Mouse (Mus musculus) heart, postnatal 0 days (tissue): ENCODE results near the gene Hlcs. TPM values are rescaled to one million over a fixed set of nuclear protein-coding genes. Genes with fewer than 3 reads are reported as not detected.

ENCODE experiments used
- ATAC-seq: fragments of 200-750 bp; cut with Nextera tagmentation; 2 replicates; pipeline ENCODE4 v1.8.0; 2017; ENCODE audit warnings: low read depth, moderate number of reproducible peaks, moderate library complexity; ENCODE audit not compliant: insufficient read depth
- DNase-seq: peaks from one replicate; pipeline ENCODE4 v3.0.0-alpha.2; 2016; ENCODE audit warnings: low spot score
- H3K27ac ChIP-seq: fragments of 300-500 bp; sonication (generic); 2 replicates; pipeline ENCODE4 v1.5.1; 2014; ENCODE audit warnings: low read depth, mild to moderate bottlenecking
- H3K27me3 ChIP-seq: fragments of 300-500 bp; sonication (generic); 2 replicates; pipeline ENCODE4 v1.6.1; 2014; ENCODE audit warnings: low read length, mixed read lengths; ENCODE audit not compliant: control insufficient read depth, insufficient read depth
- H3K36me3 ChIP-seq: fragments of 300-500 bp; sonication (generic); replicated peaks from 2 replicates; pipeline ENCODE4 v1.6.1; 2014; ENCODE audit warnings: low read length, mixed read lengths; ENCODE audit not compliant: control insufficient read depth, insufficient read depth
- H3K4me1 ChIP-seq: fragments of 300-500 bp; sonication (generic); 2 replicates; pipeline ENCODE4 v1.6.1; 2014; ENCODE audit warnings: antibody characterized with exemption; ENCODE audit not compliant: control insufficient read depth, insufficient read depth
- H3K4me2 ChIP-seq: fragments of 300-500 bp; sonication (generic); 2 replicates; pipeline ENCODE4 v1.6.1; 2014; ENCODE audit warnings: low read depth, mild to moderate bottlenecking, low read length, moderate library complexity
- H3K4me3 ChIP-seq: fragments of 300-500 bp; sonication (generic); 2 replicates; pipeline ENCODE4 v1.5.1; 2014; ENCODE audit warnings: low read depth, low read length
- H3K9ac ChIP-seq: fragments of 300-500 bp; sonication (generic); replicated peaks from 2 replicates; pipeline ENCODE4 v1.6.1; 2014; ENCODE audit warnings: low read depth, low read length, mixed read lengths
- H3K9me3 ChIP-seq: fragments of 300-500 bp; sonication (generic); replicated peaks from 2 replicates; pipeline ENCODE4 v1.6.1; 2016; ENCODE audit warnings: low read length; ENCODE audit not compliant: control insufficient read depth
- CTCF ChIP-seq: IDR thresholded peaks from 2 replicates; pipeline ENCODE4 v1.5.1; 2016; ENCODE audit warnings: antibody characterized with exemption, control low read depth, low read depth
- EP300 ChIP-seq: IDR thresholded peaks from 2 replicates; pipeline ENCODE4 v1.6.1; 2016; ENCODE audit warnings: antibody characterized with exemption, low read depth
- WGBS: fragments of 180-500 bp; shearing (Covaris S2); extraction: QIAGEN DNeasy Blood & Tissue Kit; methylation state at CpG from one replicate; pipeline ENCODE4 v1.1.7; 2014; 5-methylcytosine and 5-hydroxymethylcytosine counted together
- polyA plus RNA-seq: library from polyadenylated mRNA; unstranded; fragments of >200 nt; fragmentation: Nextera tagmentation; extraction: Ambion mirVana; gene quantifications from 2 replicates; pipeline ENCODE4 v1.2.1, GENCODE M21; 2015
- total RNA-seq: library from RNA; depleted of rRNA; stranded (reverse); fragments of >200 nt; gene quantifications from 2 replicates; pipeline ENCODE4 v1.2.3, GENCODE M21; 2014; ENCODE audit warnings: low replicate concordance

Hlcs gene
- total and polyA plus RNA-seq, 2 experiments from 2014 or later, result 4.6 to 5.6 TPM

- Histone ChIP-seq H3K4me2 (no peak overlapping the region), H3K9ac (no peak overlapping the region), H3K4me3 (no peak overlapping the region), H3K36me3 (no peaks in the 10 kb centered on the region), H3K27me3 (no peaks in the 10 kb centered on the region), H3K9me3 (no peaks in the 10 kb centered on the region), H3K4me1 (peaks cover 10% of the 10 kb centered on the region; the same call in 1 of the 2 replicates), H3K27ac (no peak overlapping the region)
- ATAC-seq, result peak; percentile 51
- peak; percentile 27 for DNase-seq
- no peak for TF ChIP-seq CTCF
- no peak for TF ChIP-seq EP300
- 12% methylated on average over 5 of the region's 5 CpGs for WGBS
Measured at GRCm38 (mm10) chr16:94164978-94165377, 148.4 kb downstream of the Hlcs start.

- peak overlapping the region; percentile 24; the same call in 1 of the 2 replicates for H3K4me2 ChIP-seq
- H3K36me3 ChIP-seq, result no peaks in the 10 kb centered on the region
- TF ChIP-seq CTCF (no peak), EP300 (no peak)
- WGBS, result 15% methylated on average over 7 of the region's 7 CpGs
- 0 out of 2 replicates have a peak, but pooled peaks have one; percentile 44 for ATAC-seq
- no peak overlapping the region for H3K4me3 ChIP-seq
- peak; percentile 15 for DNase-seq
- no peaks in the 10 kb centered on the region for H3K27me3 ChIP-seq
- H3K27ac ChIP-seq, result no peak overlapping the region
- peaks cover 10% of the 10 kb centered on the region; the same call in 1 of the 2 replicates for H3K4me1 ChIP-seq
- H3K9ac ChIP-seq, result no peak overlapping the region
- no peaks in the 10 kb centered on the region for H3K9me3 ChIP-seq
Measured at GRCm38 (mm10) chr16:94164236-94164635, 149.1 kb downstream of the Hlcs start.

GRCm38 (mm10) chr16:94163051-94163450 lies 150.3 kb downstream of the Hlcs start:
- H3K9me3 ChIP-seq, result no peaks in the 10 kb centered on the region
- H3K4me3 ChIP-seq, result no peak overlapping the region
- ATAC-seq (no peak), DNase-seq (no peak)
- peaks cover 10% of the 10 kb centered on the region; the same call in 1 of the 2 replicates for H3K4me1 ChIP-seq
- WGBS, result 87% methylated on average over 11 of the region's 11 CpGs
- no peak overlapping the region for H3K27ac ChIP-seq
- H3K4me2 ChIP-seq, result no peak overlapping the region
- H3K36me3 ChIP-seq, result no peaks in the 10 kb centered on the region
- H3K27me3 ChIP-seq, result no peaks in the 10 kb centered on the region
- no peak for TF ChIP-seq EP300
- no peak for TF ChIP-seq CTCF
- H3K9ac ChIP-seq, result no peak overlapping the region

- Histone ChIP-seq H3K27me3 (no peaks in the 10 kb centered on the region), H3K4me2 (no peak overlapping the region), H3K4me1 (peaks cover 10% of the 10 kb centered on the region; the same call in 1 of the 2 replicates), H3K9ac (no peak overlapping the region), H3K36me3 (no peaks in the 10 kb centered on the region), H3K4me3 (no peak overlapping the region), H3K27ac (no peak overlapping the region), H3K9me3 (no peaks in the 10 kb centered on the region)
- TF ChIP-seq CTCF (no peak), EP300 (no peak)
- ATAC-seq (no peak), DNase-seq (no peak)
- WGBS, result 43% methylated on average over 6 of the region's 6 CpGs
Measured at GRCm38 (mm10) chr16:94162000-94162399, 151.4 kb downstream of the Hlcs start.

- no peaks in the 10 kb centered on the region for H3K4me1 ChIP-seq
- DNase-seq, result no peak
- H3K9me3 ChIP-seq, result no peaks in the 10 kb centered on the region
- no peak for TF ChIP-seq CTCF
- TF ChIP-seq EP300, result no peak
- no peak overlapping the region for H3K9ac ChIP-seq
- ATAC-seq, result no peak
- no peak overlapping the region for H3K27ac ChIP-seq
- H3K4me3 ChIP-seq, result no peak overlapping the region
- H3K4me2 ChIP-seq, result no peak overlapping the region
- no peaks in the 10 kb centered on the region for H3K27me3 ChIP-seq
- no peaks in the 10 kb centered on the region for H3K36me3 ChIP-seq
- 71% methylated on average over 8 of the region's 8 CpGs for WGBS
Measured at GRCm38 (mm10) chr16:94157819-94158218, 155.6 kb downstream of the Hlcs start.

- Histone ChIP-seq H3K9me3 (no peaks in the 10 kb centered on the region), H3K36me3 (no peaks in the 10 kb centered on the region), H3K27me3 (no peaks in the 10 kb centered on the region), H3K4me1 (no peaks in the 10 kb centered on the region), H3K27ac (no peak overlapping the region), H3K4me3 (no peak overlapping the region), H3K9ac (no peak overlapping the region), H3K4me2 (no peak overlapping the region)
- 46% methylated on average over 14 of the region's 14 CpGs for WGBS
- ATAC-seq (no peak), DNase-seq (no peak)
- TF ChIP-seq EP300 (no peak), CTCF (no peak)
Measured at GRCm38 (mm10) chr16:94155041-94155653, 158.2 kb downstream of the Hlcs start.
